Mouse (Mus musculus): Measurements from ENCODE around the gene Atg16l2.

Atg16l2 gene

GRCm38 (mm10) chr7:101292696-101293095 is 9.4 kb downstream of the Atg16l2 start:
- Histone ChIP-seq H3K27me3 (ENCODE audit: insufficient read depth, low read length) (peaks cover 22% of the 10 kb centered on the region), H3K9me3 (ENCODE audit: low read length) (peaks cover 10% of the 10 kb centered on the region), H3K4me1 (replicated peaks; ENCODE audit: low read depth, low read length) (peaks cover 18% of the 10 kb centered on the region), H3K4me3 (replicated peaks; ENCODE audit: low read length) (no peak overlapping the region), H3K36me3 (ENCODE audit: insufficient read depth, low read length) (peaks cover 24% of the 10 kb centered on the region)
- no peak for TF ChIP-seq NANOG (IDR thresholded peaks at IDR 0.05; ENCODE audit: borderline replicate concordance, low read length)
- TF ChIP-seq POU5F1 (IDR thresholded peaks at IDR 0.05; ENCODE audit: borderline replicate concordance, low read length): no peak
- TF ChIP-seq CTCF (conservative IDR thresholded peaks at IDR 0.05; ENCODE audit: low read length): no peak

DNA sequence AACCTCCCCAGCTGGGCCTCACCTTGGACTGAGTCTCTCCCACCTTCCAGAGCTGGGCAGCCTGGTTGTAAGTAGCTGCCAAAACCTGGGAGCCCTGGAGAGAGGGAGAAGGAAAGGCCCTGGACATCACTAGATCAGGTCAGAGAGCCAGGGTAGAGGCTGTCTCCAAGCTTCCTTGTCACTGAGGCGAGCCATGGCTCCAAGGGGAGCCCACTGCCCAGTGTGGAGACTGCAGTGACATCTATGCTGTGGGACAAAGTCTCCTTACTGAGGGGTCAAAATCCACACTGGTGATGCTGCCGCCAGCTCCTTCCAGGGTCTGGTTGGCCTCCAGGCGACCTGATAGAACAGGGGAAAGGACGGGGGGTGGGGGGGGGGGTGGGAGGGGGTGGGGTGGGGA is 10.0 kb downstream of the Atg16l2 start:
- Histone ChIP-seq H3K9me3 (ENCODE audit: low read length) (peaks cover 4% of the 10 kb centered on the region), H3K4me1 (replicated peaks; ENCODE audit: low read depth, low read length) (peaks cover 18% of the 10 kb centered on the region), H3K36me3 (ENCODE audit: insufficient read depth, low read length) (peaks cover 24% of the 10 kb centered on the region), H3K4me3 (replicated peaks; ENCODE audit: low read length) (no peak overlapping the region), H3K27me3 (ENCODE audit: insufficient read depth, low read length) (peaks cover 17% of the 10 kb centered on the region)
- no peak for TF ChIP-seq CTCF (conservative IDR thresholded peaks at IDR 0.05; ENCODE audit: low read length)
- TF ChIP-seq NANOG (IDR thresholded peaks at IDR 0.05; ENCODE audit: borderline replicate concordance, low read length): no peak
- no peak for TF ChIP-seq POU5F1 (IDR thresholded peaks at IDR 0.05; ENCODE audit: borderline replicate concordance, low read length)

- peaks cover 13% of the 10 kb centered on the region for H3K27me3 ChIP-seq (ENCODE audit: insufficient read depth, low read length)
- TF ChIP-seq POU5F1 (IDR thresholded peaks at IDR 0.05; ENCODE audit: borderline replicate concordance, low read length): no peak
- TF ChIP-seq NANOG (IDR thresholded peaks at IDR 0.05; ENCODE audit: borderline replicate concordance, low read length): no peak
- TF ChIP-seq CTCF (conservative IDR thresholded peaks at IDR 0.05; ENCODE audit: low read length): no peak
- no peak overlapping the region for H3K4me3 ChIP-seq (replicated peaks; ENCODE audit: low read length)
- no peaks in the 10 kb centered on the region for H3K9me3 ChIP-seq (ENCODE audit: low read length)
- H3K36me3 ChIP-seq (ENCODE audit: insufficient read depth, low read length): peaks cover 29% of the 10 kb centered on the region
- peaks cover 18% of the 10 kb centered on the region for H3K4me1 ChIP-seq (replicated peaks; ENCODE audit: low read depth, low read length)
Observed at GRCm38 (mm10) chr7:101291641-101292040, 10.4 kb downstream of the Atg16l2 start.

- Histone ChIP-seq H3K9me3 (ENCODE audit: low read length) (no peaks in the 10 kb centered on the region), H3K4me1 (replicated peaks; ENCODE audit: low read depth, low read length) (peaks cover 15% of the 10 kb centered on the region), H3K27me3 (ENCODE audit: insufficient read depth, low read length) (peaks cover 8% of the 10 kb centered on the region), H3K36me3 (ENCODE audit: insufficient read depth, low read length) (peaks cover 33% of the 10 kb centered on the region), H3K4me3 (replicated peaks; ENCODE audit: low read length) (no peak overlapping the region)
- TF ChIP-seq POU5F1 (IDR thresholded peaks at IDR 0.05; ENCODE audit: borderline replicate concordance, low read length) (no peak), CTCF (conservative IDR thresholded peaks at IDR 0.05; ENCODE audit: low read length) (no peak), NANOG (IDR thresholded peaks at IDR 0.05; ENCODE audit: borderline replicate concordance, low read length) (no peak)
Observed at GRCm38 (mm10) chr7:101291211-101291610, 10.8 kb downstream of the Atg16l2 start.

DNA sequence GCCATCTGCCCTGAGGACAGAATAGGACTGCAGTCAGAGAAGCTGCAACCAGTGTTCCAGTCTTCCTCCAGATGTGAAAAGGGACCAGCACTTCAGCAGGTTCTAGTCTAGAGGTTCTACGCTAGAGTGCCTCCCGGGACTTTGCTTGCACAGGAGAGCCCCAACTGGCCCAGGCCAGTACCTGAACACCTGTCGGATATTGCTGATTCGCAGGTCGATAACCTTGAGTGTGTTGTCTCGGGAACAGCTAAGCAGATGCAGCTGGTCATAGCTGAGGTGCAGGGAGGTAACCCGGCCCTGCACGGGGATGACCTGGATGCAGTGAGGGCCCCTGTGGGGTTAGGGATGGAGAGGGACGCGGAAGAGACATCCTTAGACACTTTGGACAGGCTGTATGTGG is 11.7 kb downstream of the Atg16l2 start:
- no peaks in the 10 kb centered on the region for H3K9me3 ChIP-seq (ENCODE audit: low read length)
- H3K4me1 ChIP-seq (replicated peaks; ENCODE audit: low read depth, low read length): peaks cover 7% of the 10 kb centered on the region
- no peak overlapping the region for H3K4me3 ChIP-seq (replicated peaks; ENCODE audit: low read length)
- H3K36me3 ChIP-seq (ENCODE audit: insufficient read depth, low read length): peaks cover 37% of the 10 kb centered on the region
- no peak for TF ChIP-seq POU5F1 (IDR thresholded peaks at IDR 0.05; ENCODE audit: borderline replicate concordance, low read length)
- no peak for TF ChIP-seq CTCF (conservative IDR thresholded peaks at IDR 0.05; ENCODE audit: low read length)
- no peak for TF ChIP-seq NANOG (IDR thresholded peaks at IDR 0.05; ENCODE audit: borderline replicate concordance, low read length)
- H3K27me3 ChIP-seq (ENCODE audit: insufficient read depth, low read length): 0 out of 2 replicates have a peak, but pooled peaks cover under 1% of the 10 kb centered on the region

DNA sequence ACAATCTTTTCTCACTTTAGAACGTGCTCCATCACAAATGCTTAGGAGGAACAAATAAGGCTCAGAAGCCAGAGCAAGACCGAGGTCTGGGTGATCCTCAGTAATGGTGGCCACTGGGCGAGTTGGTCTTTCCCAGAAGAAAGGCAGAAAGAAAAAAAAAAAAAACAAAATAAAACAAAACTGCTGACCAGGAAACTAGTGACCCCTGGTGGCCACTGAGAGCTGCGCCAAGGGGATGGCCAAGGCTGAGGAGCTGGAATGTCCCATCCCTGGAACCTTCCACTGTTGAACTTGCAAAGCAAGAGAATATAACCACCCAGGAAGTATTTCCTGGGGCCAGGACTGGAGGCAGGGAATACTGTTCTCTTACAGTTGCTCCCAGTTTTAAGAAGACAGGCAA is 13.6 kb downstream of the Atg16l2 start:
- H3K4me1 ChIP-seq (replicated peaks; ENCODE audit: low read depth, low read length): no peaks in the 10 kb centered on the region; the same call in 1 of the 2 replicates
- no peaks in the 10 kb centered on the region for H3K27me3 ChIP-seq (ENCODE audit: insufficient read depth, low read length)
- peaks cover 50% of the 10 kb centered on the region for H3K36me3 ChIP-seq (ENCODE audit: insufficient read depth, low read length)
- peak; percentile 82 for TF ChIP-seq CTCF (conservative IDR thresholded peaks at IDR 0.05; ENCODE audit: low read length)
- no peak for TF ChIP-seq POU5F1 (IDR thresholded peaks at IDR 0.05; ENCODE audit: borderline replicate concordance, low read length)
- no peak for TF ChIP-seq NANOG (IDR thresholded peaks at IDR 0.05; ENCODE audit: borderline replicate concordance, low read length)
- H3K9me3 ChIP-seq (ENCODE audit: low read length): no peaks in the 10 kb centered on the region
- H3K4me3 ChIP-seq (replicated peaks; ENCODE audit: low read length): no peak overlapping the region

DNA sequence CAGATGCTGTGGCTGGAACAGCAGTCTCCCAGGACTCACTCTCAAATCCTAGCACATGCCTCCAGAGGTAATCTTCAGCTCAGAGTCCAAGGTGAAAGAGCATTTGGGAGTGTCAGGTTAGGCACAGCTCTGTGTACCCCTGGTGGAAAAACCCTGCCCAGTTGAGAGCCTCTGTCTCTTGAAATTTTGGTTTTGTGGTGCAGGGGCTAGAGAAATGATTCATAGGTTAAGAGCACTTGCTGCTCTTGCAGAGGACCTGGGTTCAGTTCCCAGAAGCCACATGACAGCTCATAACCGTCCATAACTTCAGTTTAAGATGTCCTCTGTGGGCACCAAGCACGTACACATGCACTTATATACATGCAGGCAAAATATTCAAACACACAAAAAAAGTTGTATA is 14.2 kb downstream of the Atg16l2 start:
- H3K27me3 ChIP-seq (ENCODE audit: insufficient read depth, low read length): no peaks in the 10 kb centered on the region
- no peak for TF ChIP-seq NANOG (IDR thresholded peaks at IDR 0.05; ENCODE audit: borderline replicate concordance, low read length)
- TF ChIP-seq CTCF (conservative IDR thresholded peaks at IDR 0.05; ENCODE audit: low read length): no peak
- no peak for TF ChIP-seq POU5F1 (IDR thresholded peaks at IDR 0.05; ENCODE audit: borderline replicate concordance, low read length)
- H3K9me3 ChIP-seq (ENCODE audit: low read length): no peaks in the 10 kb centered on the region
- H3K36me3 ChIP-seq (ENCODE audit: insufficient read depth, low read length): peaks cover 56% of the 10 kb centered on the region
- no peak overlapping the region for H3K4me3 ChIP-seq (replicated peaks; ENCODE audit: low read length)
- H3K4me1 ChIP-seq (replicated peaks; ENCODE audit: low read depth, low read length): peaks cover 6% of the 10 kb centered on the region

DNA sequence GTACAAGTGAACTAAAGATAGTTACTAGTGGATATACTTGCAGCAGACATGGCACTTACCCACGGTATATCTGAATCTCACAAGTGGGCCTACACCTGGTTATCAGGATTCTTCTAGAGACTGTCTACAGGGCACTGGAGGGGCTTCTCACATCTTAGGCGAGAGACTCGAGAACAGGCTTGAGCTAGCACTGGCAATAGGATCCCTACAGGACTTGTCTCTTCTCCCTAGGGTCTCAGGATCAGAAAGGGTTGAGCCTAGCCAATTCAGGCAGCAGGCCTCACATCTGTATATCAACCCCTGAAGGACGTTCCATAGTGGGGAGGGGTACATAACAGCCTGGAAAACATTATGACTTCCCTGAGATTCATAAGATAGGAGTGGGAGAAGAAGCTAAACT is 15.2 kb downstream of the Atg16l2 start:
- H3K4me3 ChIP-seq (replicated peaks; ENCODE audit: low read length): no peak overlapping the region
- no peaks in the 10 kb centered on the region for H3K9me3 ChIP-seq (ENCODE audit: low read length)
- H3K4me1 ChIP-seq (replicated peaks; ENCODE audit: low read depth, low read length): peaks cover 15% of the 10 kb centered on the region
- H3K36me3 ChIP-seq (ENCODE audit: insufficient read depth, low read length): peaks cover 56% of the 10 kb centered on the region
- no peaks in the 10 kb centered on the region for H3K27me3 ChIP-seq (ENCODE audit: insufficient read depth, low read length)
- TF ChIP-seq NANOG (IDR thresholded peaks at IDR 0.05; ENCODE audit: borderline replicate concordance, low read length) (no peak), POU5F1 (IDR thresholded peaks at IDR 0.05; ENCODE audit: borderline replicate concordance, low read length) (no peak), CTCF (conservative IDR thresholded peaks at IDR 0.05; ENCODE audit: low read length) (no peak)

- TF ChIP-seq POU5F1 (IDR thresholded peaks at IDR 0.05; ENCODE audit: borderline replicate concordance, low read length) (no peak), NANOG (IDR thresholded peaks at IDR 0.05; ENCODE audit: borderline replicate concordance, low read length) (no peak), CTCF (conservative IDR thresholded peaks at IDR 0.05; ENCODE audit: low read length) (no peak)
- H3K36me3 ChIP-seq (ENCODE audit: insufficient read depth, low read length): peaks cover 43% of the 10 kb centered on the region
Observed at GRCm38 (mm10) chr7:101284504-101284903, 17.5 kb downstream of the Atg16l2 start.

More at GRCm38 (mm10) chr7:101284504-101284903, 17.5 kb downstream of the Atg16l2 start:
- no peaks in the 10 kb centered on the region for H3K27me3 ChIP-seq (ENCODE audit: insufficient read depth, low read length)
- H3K4me3 ChIP-seq (replicated peaks; ENCODE audit: low read length): no peak overlapping the region
- no peaks in the 10 kb centered on the region for H3K9me3 ChIP-seq (ENCODE audit: low read length)
- peaks cover 23% of the 10 kb centered on the region for H3K4me1 ChIP-seq (replicated peaks; ENCODE audit: low read depth, low read length)
